Mouse (Mus musculus) right cerebral cortex, adult 18-20 months (tissue): ENCODE results near the gene Adam22.
A peak's percentile ranks its signal among the peaks of the same experiment; 100 is the strongest.

Experiments
- DNase-seq: peaks from one replicate; pipeline ENCODE4 v3.0.0; 2022; ENCODE audit warnings: mixed read lengths

Gene Adam22

DNA sequence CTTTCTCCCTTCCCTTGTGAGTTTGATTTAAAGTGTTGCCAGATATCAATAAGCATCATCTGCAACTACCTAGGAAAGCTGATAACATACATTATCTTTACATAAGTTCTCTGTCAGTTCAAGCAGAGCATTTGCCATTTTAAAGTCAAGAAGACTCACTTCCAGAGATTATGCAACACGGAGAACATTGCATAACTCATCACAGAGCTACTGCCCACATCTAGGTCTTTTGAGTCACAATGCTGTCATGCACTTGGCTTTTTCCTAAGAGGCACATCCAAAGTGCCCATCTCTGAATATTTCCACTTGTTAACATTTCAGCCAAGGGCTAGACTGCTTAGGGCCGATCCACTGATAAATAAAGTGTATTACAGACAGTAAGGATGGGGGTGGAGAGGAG lies 55.6 kb downstream of the Adam22 start:
- peak; percentile 70 for DNase-seq

DNA sequence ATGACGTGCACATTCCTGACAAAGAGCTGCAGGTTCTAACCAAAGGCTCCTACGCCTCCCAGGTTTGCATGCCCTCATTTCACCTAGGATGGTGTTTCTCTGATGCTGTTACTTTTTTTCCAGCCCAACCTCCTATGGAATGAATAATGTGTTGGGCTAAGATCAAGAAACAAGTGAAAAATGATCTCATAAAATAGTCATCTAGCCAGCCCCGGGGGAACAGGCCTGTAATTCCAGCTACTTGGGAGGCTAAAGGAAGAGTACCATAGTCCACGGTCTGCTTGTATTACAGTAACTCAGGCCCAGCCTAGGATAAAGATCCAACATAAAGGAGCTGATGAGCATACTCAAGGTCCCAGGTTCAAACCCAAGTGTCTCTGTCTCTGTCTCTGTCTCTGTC lies 57.1 kb downstream of the Adam22 start:
- DNase-seq: peak; percentile 40

- DNase-seq: no peak
Measured at GRCm38 (mm10) chr5:8297719-8298419, 70.1 kb downstream of the Adam22 start.

DNA sequence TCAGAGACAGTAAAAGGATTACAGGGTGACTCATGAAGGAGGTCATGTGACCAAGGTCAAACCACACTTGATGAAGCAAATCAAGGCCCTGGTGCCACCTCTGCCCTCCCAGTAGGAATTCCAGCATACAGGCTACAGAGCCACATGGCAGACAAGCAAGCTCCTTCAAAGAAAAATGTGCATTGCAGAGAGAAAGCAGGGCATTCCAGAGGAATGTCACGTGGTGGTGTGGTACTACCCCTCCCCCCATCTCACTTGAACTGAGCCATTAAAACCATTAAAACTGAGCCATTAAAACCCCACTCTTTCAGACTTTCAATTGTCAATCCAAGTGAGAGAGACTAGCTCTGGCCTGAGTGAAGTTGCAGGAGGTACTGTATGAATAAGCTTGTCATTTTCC lies 74.7 kb downstream of the Adam22 start:
- no peak for DNase-seq

DNA sequence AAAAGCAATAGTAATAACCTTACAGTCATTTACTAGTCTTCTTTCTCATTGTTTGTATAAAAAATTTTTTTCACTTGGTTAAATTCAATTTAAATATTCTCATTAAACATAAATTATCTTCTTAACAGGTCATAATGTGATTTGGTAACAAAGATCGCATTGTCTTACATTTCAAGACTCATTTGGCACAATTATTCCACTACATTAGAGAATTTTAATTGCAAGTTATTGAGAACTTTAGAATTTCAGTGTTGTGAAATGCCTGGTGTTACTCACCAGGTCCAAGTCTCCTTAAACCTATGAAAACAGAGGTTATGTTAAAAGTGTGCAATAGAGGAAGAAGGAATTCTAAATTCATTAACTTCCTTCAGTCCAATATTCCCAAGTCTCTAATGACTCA lies 76.5 kb downstream of the Adam22 start:
- DNase-seq: no peak

- no peak for DNase-seq
Measured at GRCm38 (mm10) chr5:8289678-8290614, 78.0 kb downstream of the Adam22 start.

GRCm38 (mm10) chr5:8284123-8284522 lies 83.8 kb downstream of the Adam22 start:
- no peak for DNase-seq

GRCm38 (mm10) chr5:8276141-8276540 lies 91.8 kb downstream of the Adam22 start:
- DNase-seq: no peak

GRCm38 (mm10) chr5:8257366-8257765 lies 110.6 kb downstream of the Adam22 start:
- DNase-seq: no peak

GRCm38 (mm10) chr5:8256487-8256886 lies 111.5 kb downstream of the Adam22 start:
- no peak for DNase-seq

DNA sequence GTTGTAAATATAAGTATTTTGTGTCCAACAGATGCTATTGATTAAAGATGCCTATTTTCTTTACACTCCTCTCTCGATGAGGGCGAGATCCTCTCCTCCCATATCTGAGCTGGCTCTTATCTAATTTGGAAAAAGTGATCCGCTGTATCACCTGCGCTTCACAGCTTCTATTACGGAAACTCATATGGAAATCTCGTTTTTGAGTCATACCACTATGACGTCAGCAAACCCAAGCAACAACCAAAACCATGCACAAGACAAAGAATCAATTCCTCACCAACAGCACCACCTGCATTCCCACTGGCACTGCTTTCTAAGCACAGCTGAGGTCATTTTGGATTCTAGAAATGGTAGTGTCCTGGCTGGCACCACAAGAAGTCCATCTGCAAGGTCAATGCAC lies 123.3 kb downstream of the Adam22 start:
- no peak for DNase-seq

- DNase-seq: no peak
Measured at GRCm38 (mm10) chr5:8243064-8243615, 124.8 kb downstream of the Adam22 start.

- DNase-seq: no peak
Measured at GRCm38 (mm10) chr5:8242660-8243059, 125.3 kb downstream of the Adam22 start.

DNA sequence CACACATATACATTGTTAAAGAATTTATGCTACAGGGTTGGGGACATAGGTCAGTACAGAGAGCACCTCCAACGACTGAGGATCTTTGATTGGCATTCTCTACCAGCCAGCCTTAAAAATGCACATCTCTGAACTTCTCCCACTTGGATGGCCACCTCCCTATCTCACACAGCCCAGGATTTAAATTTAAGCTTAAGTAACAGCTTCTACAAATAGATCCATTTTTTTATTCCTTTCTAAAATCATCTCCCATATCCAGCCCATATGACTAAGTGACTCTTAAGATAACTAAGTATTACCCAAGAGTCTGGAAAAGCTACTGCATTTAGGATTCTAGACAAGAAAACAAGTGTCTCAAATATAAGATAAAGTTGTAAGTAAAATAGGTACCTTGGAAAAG lies 140.9 kb downstream of the Adam22 start:
- DNase-seq: no peak

GRCm38 (mm10) chr5:8224321-8224705 lies 143.6 kb downstream of the Adam22 start:
- no peak for DNase-seq

DNA sequence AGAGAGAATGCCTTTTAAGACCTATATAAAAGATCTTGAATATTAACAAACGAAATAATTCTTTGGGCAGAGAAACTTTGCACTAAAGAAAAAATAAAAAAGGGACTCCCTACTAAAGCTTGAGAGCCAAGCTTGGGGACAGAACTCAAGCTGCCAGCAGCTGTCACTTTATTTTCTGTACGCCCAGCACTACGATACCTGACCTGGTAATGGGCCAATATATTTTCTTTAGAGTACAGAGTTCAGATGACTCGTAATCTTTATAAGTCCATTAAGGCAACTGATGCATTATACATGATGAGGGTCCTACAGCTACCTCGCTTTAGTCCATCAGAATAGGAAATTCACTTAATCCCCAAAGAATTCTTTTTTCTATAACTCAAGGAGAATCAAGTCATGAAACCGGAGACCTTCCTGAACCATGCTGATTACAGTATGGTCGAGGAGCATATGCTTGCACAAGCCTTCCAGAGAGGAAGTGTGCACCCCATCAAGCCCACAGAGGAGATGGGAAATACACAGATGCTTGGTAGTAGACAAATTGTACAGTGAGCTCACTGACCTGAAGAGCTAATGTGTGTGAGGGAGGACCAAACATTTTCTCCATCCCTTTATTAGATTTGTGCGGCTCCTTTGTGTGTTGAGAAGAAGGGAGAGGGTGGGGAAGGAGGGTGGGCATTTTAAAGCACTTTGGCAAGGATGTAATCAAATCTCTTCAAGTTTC lies 144.2 kb downstream of the Adam22 start:
- no peak for DNase-seq

DNA sequence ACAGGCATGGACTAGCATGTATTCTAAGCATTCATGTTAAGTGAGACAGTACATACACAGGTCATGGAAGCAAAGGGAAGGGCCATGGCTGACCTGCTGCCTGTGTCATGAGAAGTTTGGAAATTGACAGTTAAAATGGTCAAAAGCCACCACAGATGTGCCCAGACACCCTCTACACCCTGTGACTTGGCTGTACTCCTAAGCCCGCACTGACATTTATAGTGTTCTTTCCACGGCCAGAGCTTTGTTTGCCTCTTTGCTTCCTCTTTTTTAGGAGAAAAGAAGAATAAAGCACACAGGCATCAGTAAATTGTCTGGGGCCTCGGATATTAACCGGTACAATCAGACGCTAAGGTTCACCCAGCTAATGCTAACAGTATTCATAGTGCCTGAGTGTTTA lies 146.3 kb downstream of the Adam22 start:
- DNase-seq: no peak

- no peak for DNase-seq
Measured at GRCm38 (mm10) chr5:8215841-8216240, 152.1 kb downstream of the Adam22 start.

- peak; percentile 47 for DNase-seq
Measured at GRCm38 (mm10) chr5:8184992-8185391, 183.0 kb downstream of the Adam22 start.

- no peak for DNase-seq
Measured at GRCm38 (mm10) chr5:8180646-8181045, 187.3 kb downstream of the Adam22 start.

GRCm38 (mm10) chr5:8178111-8178510 lies 189.8 kb downstream of the Adam22 start:
- DNase-seq: no peak

GRCm38 (mm10) chr5:8164773-8165172 lies 203.2 kb downstream of the Adam22 start:
- no peak for DNase-seq

GRCm38 (mm10) chr5:8151645-8152044 lies 216.3 kb downstream of the Adam22 start:
- no peak for DNase-seq
